ENCODE assay signal across 15 mouse cellular contexts in the genomic region with DNA sequence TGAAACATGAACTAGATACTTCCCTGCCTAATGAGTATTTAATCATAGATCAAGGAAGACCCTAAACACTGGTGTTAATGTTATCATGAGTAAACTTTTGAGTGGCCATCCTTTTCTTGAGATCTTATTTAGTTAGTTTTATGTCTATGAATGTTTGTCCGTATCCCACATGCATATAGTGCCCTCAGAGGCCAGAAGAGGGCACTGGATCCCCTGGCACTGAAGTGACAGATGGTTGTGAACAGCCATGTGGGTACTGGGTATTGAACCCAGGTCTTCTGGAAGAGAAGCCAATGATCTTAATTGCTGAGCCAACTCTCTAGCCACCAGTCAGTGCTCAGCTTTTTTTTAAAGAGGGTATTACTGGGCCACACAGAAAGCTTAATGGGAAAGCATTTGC.
"Had no signal": no experiment of that assay in that cellular context is flagged by ENCODE, and none has a peak within 500 bp of the region (broad histone marks: within the 10 kb centered on the region; RNA-seq: fewer than 3 reads in every experiment).

No protein-coding gene starts in this region.

- H3K4me3 ChIP-seq: left cerebral cortex, adult 2 months; limb, embryonic 15.5 days; liver, embryonic 13.5 days; megakaryocyte, embryonic 14.5 days; midbrain, embryonic 15.5 days had no signal

- H3K36me3 ChIP-seq: limb, embryonic 15.5 days; liver, embryonic 13.5 days; midbrain, embryonic 15.5 days had no signal

- H3K27me3 ChIP-seq: liver, embryonic 13.5 days; megakaryocyte, embryonic 14.5 days; midbrain, embryonic 15.5 days had no signal

- DNase-seq: kidney, adult 9 months; kidney, postnatal 10 days; kidney, postnatal 4 days; liver, embryonic 13.5 days; lung, adult 18-20 months; lung, postnatal 4 days; right cerebral cortex, postnatal 25 days; thymus, adult 18-20 months; thymus, postnatal 14 days had no signal

- H3K9ac ChIP-seq: limb, embryonic 15.5 days; liver, embryonic 13.5 days; midbrain, embryonic 15.5 days had no signal

- ATAC-seq: intestine, embryonic 16.5 days; midbrain, embryonic 15.5 days had no signal

- H3K9me3 ChIP-seq: limb, embryonic 15.5 days; liver, embryonic 13.5 days; megakaryocyte, embryonic 14.5 days; midbrain, embryonic 15.5 days had no signal

- H3K27ac ChIP-seq: left cerebral cortex, adult 2 months; limb, embryonic 15.5 days; liver, embryonic 13.5 days; midbrain, embryonic 15.5 days had no signal

- H3K4me1 ChIP-seq: limb, embryonic 15.5 days; liver, embryonic 13.5 days; megakaryocyte, embryonic 14.5 days had no signal

- H3K4me2 ChIP-seq: limb, embryonic 15.5 days; liver, embryonic 13.5 days; midbrain, embryonic 11.5 days; midbrain, embryonic 15.5 days had no signal
